Mouse (Mus musculus) ES-E14 (cell line): ENCODE measurements around the gene Ifitm1.

ENCODE experiments used
- CHD2 ChIP-seq: IDR thresholded peaks from 2 replicates; pipeline ENCODE4 v1.6.1; 2014; ENCODE audit warnings: mild to moderate bottlenecking, low read depth, low read length, inconsistent platforms
- HCFC1 ChIP-seq: IDR thresholded peaks from 2 replicates; pipeline ENCODE4 v1.6.1; 2012; ENCODE audit warnings: low read length, inconsistent platforms, borderline replicate concordance; ENCODE audit not compliant: insufficient read depth
- MAFK ChIP-seq: IDR thresholded peaks from 2 replicates; pipeline ENCODE4 v1.6.1; 2014; ENCODE audit warnings: mild to moderate bottlenecking, low read depth, low read length, inconsistent platforms; ENCODE audit not compliant: insufficient read depth
- ZC3H11A ChIP-seq: IDR thresholded peaks from 2 replicates; pipeline ENCODE4 v1.6.1; 2012; ENCODE audit warnings: low read depth, mild to moderate bottlenecking, inconsistent platforms, low read length, borderline replicate concordance
- ZNF384 ChIP-seq: IDR thresholded peaks from 2 replicates; pipeline ENCODE4 v1.6.1; 2012; ENCODE audit warnings: low read depth, low read length, inconsistent platforms

DNA sequence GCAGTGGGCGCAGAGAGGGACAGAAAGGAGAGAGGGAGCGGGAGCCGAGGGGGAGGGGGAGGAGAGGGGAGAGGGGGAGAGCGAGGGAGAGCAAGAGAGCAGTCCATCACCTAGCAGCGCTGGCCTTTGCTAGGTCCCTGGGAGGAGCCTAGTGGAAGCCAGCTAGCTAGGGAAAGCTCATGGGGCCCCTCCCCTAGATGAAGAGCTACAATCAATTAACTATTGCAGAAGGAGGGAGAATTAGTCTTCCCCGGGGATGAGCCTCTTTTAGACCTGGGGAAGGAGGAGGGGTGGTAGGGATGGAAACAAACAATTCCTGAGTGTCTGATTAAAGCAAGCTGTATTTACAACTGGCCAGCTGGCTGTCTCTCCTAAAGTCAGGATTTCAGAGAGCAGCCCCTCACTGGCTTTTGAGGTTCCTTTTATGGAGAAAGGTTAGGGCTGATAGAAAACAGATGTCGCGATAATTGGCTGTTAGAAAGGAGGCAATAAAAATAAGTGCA, 27.3 kb upstream of the Ifitm1 start:
- TF ChIP-seq ZC3H11A = no peak
- no peak for TF ChIP-seq HCFC1
- TF ChIP-seq CHD2 = no peak
- no peak for TF ChIP-seq MAFK
- no peak for TF ChIP-seq ZNF384
